Mouse (Mus musculus): Measurements from ENCODE around the gene Gli1.

Gene Gli1

DNA sequence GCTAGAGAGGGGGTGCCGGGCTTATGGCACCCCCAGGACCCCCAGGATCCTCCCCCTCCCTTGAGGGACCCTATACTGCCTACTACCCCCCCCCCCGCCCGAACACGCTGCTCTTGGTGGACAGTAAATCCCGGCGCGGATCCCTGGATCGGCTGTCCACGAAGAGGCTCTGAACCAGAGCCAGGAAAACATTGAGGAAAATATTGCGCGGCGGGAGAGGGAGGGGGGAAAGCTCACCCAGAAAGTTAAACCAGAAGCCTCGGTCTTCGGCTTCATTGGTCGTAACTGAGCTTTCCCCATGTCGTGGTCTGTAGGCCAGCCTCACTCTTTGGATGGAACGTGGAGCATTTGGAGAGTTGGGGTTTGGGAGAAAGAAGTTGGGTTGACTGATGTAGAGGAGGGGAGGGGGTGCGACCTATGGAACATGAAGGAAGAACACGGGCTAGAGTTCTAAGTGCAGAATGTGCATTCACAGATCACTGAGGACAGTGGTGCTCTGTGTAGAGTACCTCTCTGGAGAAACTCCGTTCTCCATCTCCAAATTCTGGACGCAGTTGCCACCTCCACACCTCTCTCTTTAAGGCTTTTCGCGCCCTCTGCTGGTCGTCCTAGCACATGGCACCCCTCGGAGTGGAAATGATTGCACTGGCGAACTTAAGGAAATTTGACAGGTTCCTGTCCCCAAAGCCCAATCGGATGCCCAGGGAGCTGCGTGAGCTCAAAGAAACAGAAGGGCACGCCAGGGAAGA lies at the start of gene Gli1:
Gene Gli1 (minus strand): TSS at position 84 of the 749 bp plus-strand sequence.
- peak; percentile 88 for DNase-seq (ENCODE audit: extremely low spot score)

DNA sequence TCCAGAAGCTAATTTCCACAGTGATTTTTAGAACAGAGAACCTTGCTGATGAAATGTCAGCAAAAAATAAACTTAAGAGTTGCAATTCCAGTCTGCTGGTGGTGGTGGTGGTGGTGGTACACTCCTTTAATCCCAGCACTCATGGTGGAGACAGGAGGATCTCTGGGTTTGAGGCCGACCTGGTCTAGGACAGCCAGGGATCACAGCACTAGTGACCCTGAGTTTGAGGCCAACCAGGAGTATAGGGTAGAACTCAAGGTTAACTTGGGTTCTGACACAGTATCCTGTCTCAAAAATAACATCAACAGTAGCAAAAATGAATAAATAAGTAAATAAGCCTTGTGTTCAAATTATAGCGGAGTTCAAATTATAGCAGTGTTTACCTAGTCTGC lies 40.0 kb upstream of the Gli1 start:
- DNase-seq (ENCODE audit: extremely low spot score): no peak

DNA sequence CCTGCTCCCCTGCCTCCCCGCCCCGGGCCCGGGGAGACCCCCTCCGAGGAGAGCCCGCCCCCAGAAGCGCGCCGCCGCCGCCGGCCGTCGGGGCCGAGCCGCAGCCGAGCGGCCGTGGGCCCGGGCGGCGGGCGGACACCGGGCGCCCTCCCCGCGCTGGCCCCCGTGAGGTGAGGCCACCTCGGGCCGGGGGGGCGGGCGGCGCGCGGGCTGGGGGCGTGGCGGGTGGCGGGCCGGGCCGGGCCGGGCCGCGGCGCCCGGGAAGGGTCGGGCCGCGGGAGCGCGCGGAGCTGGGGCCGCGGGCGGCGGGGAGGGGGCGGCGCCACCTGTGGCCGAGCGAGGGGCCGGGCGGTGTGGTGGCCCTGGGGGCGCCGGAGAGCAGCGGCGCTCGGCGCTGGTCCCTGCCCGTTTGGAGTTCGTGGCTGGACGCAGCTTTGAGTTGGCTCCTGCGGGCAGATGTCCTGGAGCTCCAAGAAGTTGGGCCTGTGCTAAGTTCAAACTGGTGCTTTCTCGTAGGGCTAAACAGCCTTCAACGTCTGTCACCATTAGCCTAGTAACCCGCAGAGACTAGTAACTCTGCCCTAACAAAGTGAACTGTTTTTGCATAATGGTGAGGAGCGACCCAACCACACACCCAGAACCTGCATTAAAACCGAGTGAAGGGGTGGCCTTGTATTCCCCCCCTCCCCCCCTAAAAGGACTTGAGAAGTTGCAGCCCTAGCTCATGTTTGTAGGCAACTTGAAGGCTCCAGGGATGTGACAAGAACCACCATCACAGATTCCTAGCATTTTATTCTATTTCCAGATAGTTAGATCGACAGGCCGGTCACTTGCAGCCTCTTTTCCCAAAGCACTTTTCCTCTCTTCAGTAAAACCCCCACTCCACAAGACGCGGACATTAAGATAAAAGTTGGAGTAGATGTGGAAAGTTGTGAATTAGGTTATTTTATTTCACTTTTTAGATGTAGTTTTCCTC lies 39.3 kb upstream of the Gli1 start:
- peak; percentile 81 for DNase-seq (ENCODE audit: extremely low spot score)

DNA sequence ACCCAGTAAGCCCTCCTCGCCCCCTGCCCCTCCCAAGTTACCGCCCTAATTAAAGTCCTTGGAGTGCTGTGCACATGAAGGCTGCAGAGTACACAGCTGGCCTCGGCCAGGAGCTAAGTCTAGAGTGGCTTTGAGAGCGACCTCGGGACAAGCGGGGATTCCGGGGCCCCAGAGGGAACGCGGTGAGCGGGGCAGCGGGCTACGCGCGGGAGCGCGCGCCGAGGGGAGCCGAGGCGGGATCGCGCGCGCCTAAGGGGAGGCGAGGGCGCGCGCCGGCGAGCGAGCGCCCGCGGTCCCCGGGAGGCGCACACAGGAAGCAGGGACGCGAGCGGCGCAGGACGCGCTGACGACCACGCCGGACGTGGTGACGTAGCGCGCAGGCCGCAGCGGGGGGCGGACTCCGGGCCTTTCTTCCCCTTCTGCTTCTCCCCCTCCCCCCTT lies 38.5 kb upstream of the Gli1 start, which contains the start of gene R3hdm2:
Gene R3hdm2 (plus strand): TSS at position 77 of the 441 bp plus-strand sequence.
- DNase-seq (ENCODE audit: extremely low spot score): peak; percentile 97

DNA sequence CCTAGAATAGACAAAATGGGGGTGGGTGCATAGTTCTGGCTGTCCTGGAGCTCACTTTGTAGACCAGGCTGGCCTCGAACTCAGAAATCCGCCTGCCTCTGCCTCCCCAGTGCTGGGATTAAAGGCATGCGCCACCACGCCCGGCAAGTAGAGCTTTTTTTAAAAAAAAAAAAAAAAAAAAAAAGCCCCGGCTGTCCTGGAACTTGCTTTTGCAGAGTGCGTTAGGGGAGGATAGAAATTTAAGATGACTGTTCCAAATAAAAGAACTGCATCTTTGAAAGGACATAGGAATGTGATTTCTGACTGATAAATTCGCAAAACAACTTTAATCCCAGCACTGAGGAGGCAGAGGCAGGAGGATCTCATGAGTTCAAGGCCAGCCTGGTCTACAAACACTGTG lies 37.9 kb upstream of the Gli1 start:
- DNase-seq (ENCODE audit: extremely low spot score): no peak

DNA sequence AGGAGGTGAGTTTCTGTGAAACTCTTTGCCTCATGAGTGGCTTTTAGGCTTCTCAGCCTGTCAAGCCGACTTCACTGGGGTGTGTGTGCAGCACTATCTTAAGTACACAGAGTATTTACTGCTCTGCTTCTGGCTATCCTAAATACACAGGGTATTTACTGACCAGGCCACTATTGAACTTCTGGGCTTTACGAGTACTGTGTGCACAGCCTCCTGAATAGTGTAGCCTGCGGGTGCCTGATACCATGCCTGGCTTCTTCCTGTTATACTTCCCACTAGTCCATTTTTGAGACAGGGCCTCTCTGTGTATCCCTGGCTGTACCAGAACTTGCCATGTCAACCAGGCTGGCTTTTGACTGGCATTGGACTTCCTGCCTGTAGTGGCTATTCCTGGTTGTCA lies 35.9 kb upstream of the Gli1 start:
- no peak for DNase-seq (ENCODE audit: extremely low spot score)

DNA sequence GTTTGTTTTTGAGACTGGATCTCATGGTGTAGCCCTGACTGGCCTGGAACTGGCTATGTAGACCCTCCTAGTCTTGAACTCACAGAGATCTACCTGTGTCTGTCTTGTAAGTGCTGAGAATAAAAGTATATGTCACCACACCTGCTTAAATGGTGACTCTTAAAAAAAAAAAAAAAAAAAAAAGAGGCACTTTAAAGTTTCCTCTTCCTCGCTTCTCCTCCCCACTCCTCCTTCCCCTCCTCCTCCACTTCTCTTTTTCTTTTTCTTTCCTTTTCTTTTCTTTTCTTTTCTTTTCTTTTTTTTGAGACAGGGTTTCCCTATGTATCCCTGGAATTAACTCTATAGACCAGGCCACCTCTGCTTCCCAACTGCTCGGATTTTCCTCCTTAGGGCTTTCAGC lies 29.2 kb upstream of the Gli1 start:
- no peak for DNase-seq (ENCODE audit: extremely low spot score)

DNA sequence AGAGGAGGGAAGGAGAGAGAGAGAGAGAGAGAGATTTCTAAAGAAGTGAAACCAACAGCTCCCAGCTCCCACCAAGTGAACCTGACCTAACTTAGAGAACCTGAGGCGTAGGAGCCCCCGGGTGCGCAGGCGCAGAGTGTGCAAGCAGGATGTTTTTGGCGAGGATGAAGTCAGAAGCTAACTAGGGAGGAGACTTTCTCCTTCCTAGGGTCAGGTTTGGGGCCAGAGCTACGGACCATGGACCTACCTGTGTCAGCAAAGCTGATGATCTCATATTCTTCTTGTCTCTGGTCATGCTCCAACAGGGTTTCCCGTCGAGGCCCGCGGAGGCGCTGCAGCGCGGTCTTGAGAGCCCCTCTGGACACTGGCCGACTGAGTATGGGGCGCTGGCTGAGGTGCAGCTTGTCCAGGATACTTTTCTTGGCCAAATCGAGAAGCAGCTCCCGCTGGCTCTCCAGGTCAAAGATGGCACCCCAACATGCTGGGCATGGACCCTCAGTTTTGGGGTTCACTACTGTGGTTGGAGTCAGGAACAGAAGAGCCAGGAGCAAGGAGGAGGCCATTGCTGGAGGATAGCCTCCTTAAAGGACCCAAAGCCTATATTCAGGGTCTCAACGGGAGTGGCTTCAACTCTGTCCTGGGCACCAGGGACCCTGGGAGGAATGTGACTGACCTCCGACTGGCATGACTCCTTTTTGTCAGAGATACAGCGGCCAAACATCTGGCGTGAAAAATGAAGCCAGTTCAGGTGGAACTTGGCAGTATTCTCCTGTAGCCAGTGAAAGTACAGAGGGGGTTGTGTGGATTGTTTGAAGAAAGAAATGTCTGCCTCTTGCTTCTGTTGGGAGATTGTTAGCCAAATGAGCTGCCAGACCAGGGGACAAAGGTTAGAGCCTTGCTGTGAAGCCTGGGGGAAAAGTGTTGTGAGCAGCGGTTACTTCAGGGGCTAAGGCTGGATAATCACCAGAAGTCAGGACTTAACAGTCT lies 28.4 kb upstream of the Gli1 start, which contains the start of gene Inhbc:
Gene Inhbc (minus strand): TSS at position 598 of the 987 bp plus-strand sequence.
- no peak for DNase-seq (ENCODE audit: extremely low spot score)

DNA sequence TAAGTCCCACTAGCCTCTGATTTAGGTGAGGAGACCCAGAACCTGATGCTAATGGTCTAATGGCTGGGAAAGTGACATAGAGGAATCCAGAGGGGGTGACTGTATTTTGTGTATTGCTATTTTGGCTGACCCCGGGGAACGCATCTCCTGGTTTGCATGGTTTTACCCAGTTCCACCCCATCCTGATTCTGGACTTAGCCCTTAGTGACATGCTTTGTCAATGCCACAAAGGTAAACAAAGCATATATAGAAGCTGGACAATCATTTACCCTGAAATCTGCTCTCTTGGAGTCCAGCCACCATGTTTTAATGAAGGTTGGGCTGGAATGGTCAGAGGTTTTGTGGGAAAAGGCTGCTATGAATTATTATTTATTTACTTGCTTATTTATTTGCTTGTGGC lies 26.5 kb upstream of the Gli1 start:
- DNase-seq (ENCODE audit: extremely low spot score): no peak

DNA sequence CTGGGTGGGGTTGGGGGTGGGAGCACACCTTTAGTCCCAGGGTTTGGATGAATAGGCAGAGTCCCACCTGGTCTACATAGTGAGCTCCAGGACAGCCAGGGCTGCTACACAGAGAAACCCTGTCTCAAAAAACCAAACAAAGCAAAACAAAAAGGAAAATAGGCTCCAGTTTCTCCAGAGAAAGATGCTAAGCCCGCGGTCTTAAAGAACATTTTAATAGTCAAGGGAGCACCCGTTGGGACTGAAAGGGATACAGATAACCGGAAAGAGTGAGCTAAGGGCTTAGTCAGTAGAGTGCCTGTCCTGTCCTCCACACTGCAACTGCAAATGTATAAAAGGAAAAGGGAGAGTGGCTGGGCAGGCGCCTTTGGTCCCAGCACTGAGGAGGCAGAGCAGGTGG lies 25.3 kb upstream of the Gli1 start:
- no peak for DNase-seq (ENCODE audit: extremely low spot score)

DNA sequence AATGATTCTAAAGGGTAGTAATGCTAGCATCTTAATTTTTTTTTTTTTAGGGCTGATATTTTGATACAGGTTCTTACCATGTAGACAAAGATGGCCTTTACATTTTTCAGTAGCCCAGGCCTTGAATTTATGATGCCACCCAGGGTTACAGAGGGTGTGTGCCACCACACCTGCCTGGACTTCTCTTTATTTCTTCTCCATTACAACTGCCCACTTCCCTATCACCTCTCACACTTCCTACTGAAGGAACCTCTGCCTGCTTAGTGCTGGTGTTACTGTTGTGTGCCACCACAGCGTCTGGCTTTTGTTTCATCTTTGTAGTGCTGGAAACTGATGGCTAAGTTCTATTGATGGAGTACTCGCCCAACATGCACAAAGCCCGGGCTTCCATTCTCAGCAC lies 18.9 kb upstream of the Gli1 start:
- no peak for DNase-seq (ENCODE audit: extremely low spot score)

DNA sequence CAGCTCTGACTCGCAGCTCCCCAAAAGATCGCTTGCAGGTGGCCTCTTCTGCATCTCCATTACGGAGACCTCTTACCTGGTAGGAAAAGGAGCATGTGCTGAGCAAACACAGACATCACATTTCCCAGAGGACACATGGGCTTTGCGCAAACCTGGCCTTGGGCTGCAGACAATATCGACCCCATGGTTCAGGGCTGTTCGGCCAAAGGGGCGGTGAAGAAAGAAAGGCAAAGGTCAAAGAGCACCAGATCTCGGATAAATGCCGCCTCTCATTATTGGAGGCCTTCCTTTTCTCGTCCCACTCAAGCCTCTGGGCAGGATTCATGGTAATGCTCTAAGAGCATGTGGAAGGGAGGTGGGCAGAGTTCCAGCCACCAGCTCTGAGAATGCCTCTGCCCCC lies 13.6 kb upstream of the Gli1 start:
- DNase-seq (ENCODE audit: extremely low spot score): no peak

DNA sequence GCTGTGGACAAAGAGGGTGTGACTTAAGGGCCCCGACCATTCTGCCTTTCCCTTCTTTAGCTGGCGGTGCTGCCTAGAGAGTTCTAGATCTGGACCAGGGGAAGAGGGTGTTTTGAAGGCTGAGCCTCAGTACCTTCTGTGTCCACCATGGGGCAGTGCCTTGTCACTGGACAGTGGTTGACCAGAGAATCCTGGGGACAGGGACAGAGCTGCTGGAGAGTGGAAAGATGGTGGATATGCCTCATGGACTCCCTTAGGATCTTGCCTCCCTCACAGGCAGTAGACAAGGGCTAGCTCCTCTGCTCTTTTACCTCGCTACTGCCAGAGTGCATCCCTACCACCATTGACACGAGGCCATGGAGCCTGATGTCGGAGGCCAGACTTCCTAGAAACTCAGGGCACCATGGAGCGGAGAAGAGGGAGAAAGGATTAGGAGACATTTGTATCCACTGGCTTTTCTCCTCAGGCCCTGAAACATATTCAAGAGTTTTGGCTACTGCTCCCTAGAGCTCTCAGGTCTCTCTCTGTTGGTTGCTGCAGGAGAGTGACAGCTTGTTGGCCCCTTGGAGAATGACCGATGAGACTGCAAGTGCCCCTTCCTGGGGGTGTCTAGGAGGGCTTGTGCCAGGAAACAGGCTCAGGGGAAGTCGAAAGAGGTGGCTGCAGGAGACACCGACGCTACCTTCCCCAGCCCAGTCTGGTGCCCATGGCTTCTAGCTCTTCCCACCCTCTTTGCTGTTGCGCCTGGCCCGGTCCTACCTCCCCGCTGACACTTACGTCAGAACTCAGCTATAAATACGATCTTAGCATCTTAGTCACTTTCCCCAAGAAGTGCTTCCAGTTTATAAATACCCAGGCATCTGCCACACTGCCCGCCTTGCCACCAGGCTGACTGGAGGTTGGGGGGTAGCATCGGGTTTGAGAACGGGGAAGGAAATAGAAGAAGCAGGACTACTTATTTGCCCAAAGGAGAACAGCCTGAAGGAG lies 12.4 kb upstream of the Gli1 start, which contains the start of gene Inhbe:
Gene Inhbe (minus strand): TSS at position 503 of the 987 bp plus-strand sequence.
- DNase-seq (ENCODE audit: extremely low spot score): no peak

DNA sequence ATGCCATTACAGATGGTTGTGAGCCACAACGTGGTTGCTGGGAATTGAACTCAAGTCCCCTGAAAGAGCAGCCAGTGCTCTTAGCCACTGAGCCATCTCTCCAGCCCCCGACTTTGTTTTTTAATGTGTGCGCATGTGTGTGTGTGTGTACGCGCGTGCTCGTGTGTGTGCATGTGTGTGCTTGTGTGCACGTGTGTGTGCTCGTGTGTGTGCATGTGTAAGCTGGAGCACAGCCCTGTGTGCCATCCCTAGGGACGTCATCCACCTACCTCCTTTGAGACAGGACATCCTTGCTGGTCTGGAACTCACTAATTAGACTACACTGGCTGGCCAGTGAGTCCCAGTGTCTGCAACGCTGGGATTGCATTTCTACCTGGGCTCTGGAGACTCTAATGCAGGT lies 11.0 kb upstream of the Gli1 start:
- DNase-seq (ENCODE audit: extremely low spot score): no peak

DNA sequence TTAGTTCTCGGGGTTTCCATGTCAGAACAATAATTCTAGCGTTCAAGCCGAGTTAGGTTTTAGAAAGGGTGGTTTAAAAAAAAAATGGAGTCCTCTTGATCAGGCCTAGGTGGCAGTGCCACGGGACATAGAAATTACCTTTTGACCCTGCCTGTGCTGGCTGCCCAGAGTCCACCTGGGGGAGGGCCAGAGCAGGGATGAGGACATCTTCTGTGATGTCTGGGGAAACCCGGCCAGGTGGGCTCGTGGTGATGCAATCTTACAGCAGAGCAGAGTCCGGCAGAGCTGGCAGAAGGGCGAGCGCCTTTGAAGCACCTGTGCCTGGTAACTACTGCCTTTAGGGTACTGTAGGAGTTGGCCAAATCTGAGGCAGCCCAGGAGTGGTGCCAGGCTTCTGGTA lies 10.4 kb upstream of the Gli1 start:
- DNase-seq (ENCODE audit: extremely low spot score): no peak

DNA sequence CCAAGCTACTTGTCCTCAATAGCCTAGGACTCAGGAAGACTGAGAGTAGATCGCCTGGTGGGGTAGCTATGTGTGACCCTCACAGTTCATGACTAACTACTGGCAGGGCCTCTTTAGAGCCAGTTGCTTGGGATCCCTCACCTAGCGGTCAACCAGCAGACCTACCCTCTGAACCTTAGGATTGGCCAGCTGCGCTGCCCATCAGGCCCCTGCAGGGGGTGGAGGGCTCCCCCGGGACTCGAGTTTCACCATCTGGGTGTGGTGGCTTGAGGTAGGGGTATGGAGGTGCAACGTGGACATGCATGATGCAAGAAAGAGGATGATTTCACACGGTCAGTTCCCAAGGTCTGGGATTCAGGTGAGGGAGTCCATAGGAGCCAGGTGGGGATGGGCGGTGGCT lies 9.9 kb upstream of the Gli1 start:
- DNase-seq (ENCODE audit: extremely low spot score): no peak

DNA sequence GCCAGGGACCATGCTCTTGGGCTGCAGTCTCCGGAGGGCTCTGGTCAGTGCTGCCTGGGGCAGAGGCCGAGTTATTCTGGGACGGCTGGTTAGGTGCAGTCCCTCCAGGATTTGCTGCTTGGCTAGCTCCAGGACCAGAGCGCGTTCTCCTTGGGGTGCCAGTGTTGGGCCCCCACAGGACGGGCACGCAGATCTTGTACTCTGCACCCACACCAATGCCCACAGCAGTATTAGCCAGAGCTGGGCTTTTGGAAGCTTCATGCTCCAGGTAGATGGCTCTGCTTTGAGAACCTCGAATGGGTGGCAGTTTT lies 9.5 kb upstream of the Gli1 start:
- no peak for DNase-seq (ENCODE audit: extremely low spot score)

DNA sequence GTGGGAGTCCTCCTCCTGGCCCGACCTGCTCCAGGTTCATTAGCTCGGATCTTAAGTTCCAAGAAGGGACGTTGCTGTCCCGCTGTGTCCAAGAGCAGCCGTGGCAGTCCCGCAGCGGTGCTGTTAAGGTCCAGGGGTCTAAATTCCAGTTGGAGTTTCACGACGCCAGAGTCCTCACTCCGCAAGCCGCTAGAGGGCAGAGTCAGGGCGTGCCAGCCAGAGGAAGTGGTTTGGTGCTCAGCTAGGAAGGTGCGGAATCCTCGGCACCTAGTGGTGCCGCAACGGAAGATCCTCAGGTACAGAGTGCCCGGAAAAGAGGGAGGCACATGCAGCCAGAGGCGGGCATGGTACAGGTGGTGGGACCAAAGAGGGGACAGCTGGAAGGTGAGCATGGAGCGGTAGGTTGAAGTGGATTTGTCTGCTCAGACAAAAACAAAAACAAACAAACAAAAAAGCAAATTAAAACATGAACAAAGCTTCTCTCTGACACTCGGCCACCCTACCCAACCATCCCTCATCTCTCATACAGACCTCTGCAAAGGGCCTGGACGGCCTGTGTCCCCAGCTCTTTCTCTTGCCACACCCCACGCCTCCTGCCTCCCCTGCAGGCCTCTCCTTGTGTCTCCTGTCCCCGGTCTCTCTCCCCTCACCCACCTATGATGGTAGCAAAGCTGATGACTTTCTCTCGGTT lies 9.0 kb upstream of the Gli1 start:
- peak; percentile 77 for DNase-seq (ENCODE audit: extremely low spot score)

DNA sequence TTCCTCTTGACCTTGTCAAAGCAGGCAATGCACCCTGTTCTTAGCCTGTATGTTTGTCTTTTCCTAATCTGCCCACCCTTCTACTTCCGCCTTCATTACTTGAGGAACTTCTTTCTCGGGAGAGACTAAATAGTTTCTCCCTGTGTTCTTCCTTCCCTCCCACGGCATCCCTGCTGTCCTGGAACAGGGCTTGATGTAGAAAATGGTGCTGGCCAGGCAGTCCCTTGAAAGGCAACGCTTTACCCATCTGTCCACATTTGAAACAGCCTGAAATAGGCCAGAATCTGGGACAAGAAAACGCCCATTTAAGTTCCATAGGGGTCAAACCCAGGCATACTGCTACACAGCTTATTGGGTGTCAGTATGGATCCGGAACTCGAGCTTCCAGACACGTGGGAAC lies 8.0 kb upstream of the Gli1 start:
- no peak for DNase-seq (ENCODE audit: extremely low spot score)

DNA sequence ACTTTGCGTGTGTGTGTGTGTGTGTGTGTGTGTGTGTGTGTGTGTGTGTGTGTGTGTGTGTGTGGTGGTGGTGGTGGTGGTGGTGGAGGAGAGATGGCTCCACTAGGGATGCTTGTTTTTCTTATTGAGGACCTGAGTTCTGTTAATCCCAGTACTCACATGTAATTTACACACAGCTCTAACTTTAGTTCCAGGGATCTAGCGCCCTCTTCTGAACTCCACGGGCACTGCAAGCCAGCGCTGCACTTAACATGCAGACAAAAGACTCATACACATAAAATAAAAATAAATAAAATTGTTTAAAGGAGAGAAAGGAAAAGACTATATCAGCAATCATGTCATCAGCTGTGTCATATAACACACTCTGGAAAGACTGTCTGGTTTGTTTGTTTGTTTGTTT lies 7.2 kb upstream of the Gli1 start:
- DNase-seq (ENCODE audit: extremely low spot score): no peak
